Mouse (Mus musculus) heart, adult 2 months (tissue): ENCODE results near the gene Car9.

Source experiments
- CTCF ChIP-seq: fragments of 200-600 bp; IDR thresholded peaks from 2 replicates; pipeline ENCODE4 v1.8.1; 2022; ENCODE audit warnings: antibody characterized with exemption, mild to moderate bottlenecking, moderate library complexity
- EP300 ChIP-seq: fragments of 200-500 bp; IDR thresholded peaks from 2 replicates; pipeline ENCODE4 v1.6.1; 2011; ENCODE audit warnings: low read depth, low read length, control low read depth; ENCODE audit not compliant: insufficient read depth
- POLR2A ChIP-seq: fragments of 200-500 bp; IDR thresholded peaks from 2 replicates; pipeline ENCODE4 v1.6.1; 2011; ENCODE audit warnings: mild to moderate bottlenecking, low read depth, low read length, control low read depth; ENCODE audit not compliant: insufficient read depth

- TF ChIP-seq POLR2A (no peak), EP300 (no peak), CTCF (no peak)
These were observed 39.7 kb downstream of the Car9 start for GRCm38 (mm10) chr4:43546375-43547047.
